Mouse (Mus musculus) thymus, postnatal 4 days (tissue): ENCODE measurements at regions not wholly inside any gene's neighbourhood (a gene's known extent, or its start where the extent isn't known, plus 50 kb on each side); places are given as distances from the start of the nearest gene placed in this dataset.

Experiments used
- DNase-seq: peaks from one replicate; pipeline ENCODE4 v3.0.0; 2021

- DNase-seq, result no peak
Observed at GRCm38 (mm10) chr11:117538732-117539131, 54.6 kb downstream of the Gm11733 start.

- DNase-seq, result no peak
Observed at GRCm38 (mm10) chr11:117540609-117541008, 56.4 kb downstream of the Gm11733 start.

GRCm38 (mm10) chr11:117541205-117541884 is 57.2 kb downstream of the Gm11733 start:
- no peak for DNase-seq

DNA sequence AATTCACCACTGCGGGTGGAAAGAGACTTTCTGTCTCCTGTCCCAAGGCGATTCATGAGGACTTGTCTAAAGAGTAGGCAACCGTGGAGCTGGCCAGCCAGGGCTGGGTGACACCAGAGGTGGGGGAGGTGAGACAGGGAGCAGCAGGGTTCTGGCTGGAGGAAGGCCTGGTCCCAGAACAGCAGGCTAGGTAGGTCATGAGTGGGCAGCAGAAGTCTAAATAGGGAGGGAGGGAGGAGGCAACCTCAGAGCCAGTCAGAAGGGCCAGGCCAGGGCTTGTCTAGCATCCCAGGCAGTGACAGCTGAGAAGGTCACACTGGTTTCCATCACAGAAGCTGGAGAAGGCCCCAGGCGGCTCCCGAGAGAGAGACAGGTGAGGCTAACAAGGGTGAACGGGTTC is 59.0 kb downstream of the Gm11733 start:
- DNase-seq, result no peak

GRCm38 (mm10) chr11:117544507-117544906 is 60.3 kb downstream of the Gm11733 start:
- no peak for DNase-seq

GRCm38 (mm10) chr11:117544926-117545325 is 60.8 kb downstream of the Gm11733 start:
- no peak for DNase-seq

DNA sequence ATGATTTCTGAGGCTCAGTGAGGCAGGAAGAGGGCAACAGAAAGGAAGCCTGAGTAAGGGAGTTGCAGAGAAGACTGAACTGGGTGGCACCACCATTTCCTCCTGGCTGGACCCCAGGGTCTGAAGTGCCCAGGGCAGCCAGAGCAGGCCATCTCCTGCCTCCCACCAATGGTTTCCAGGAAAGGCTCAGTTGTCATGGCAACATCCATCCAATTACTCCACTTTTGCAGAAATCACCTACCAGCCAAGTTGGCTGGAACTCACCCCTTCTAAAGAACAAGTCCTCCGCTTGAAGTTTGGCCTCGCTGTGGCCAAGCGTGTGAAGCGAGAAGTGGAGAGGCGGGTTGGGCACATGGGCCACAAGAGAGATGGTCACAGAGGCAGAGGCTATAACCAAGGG is 67.8 kb downstream of the Gm11733 start:
- DNase-seq, result no peak

DNA sequence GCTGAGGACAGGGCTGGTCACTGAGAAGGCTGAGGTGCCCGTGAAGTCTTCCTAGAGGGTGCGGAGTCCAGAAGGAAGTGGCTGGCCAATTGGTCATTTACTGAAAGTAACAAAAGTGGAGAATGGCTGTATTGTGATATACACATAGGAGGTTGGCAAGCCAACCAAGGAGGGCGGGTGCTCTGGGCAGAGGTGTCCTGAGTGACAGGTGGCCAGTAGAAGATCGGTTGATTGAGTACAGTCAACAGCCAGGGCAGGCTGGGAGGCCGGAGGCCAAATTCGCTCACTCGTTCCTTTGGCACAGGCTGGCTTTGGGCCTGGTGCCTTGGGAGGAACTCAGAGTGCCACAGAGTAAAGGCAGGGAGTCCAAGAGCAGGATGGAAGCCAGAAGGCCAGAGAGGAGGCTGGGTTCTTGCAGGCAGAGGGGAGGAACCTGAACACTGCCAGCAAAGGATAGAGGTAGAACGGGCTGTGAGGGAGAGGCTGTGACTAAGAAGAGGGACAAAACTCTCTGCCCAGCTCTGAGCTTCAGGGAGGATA is 68.3 kb downstream of the Gm11733 start:
- no peak for DNase-seq

- no peak for DNase-seq
Observed at GRCm38 (mm10) chr11:117554111-117554510, 69.9 kb downstream of the Gm11733 start.

DNA sequence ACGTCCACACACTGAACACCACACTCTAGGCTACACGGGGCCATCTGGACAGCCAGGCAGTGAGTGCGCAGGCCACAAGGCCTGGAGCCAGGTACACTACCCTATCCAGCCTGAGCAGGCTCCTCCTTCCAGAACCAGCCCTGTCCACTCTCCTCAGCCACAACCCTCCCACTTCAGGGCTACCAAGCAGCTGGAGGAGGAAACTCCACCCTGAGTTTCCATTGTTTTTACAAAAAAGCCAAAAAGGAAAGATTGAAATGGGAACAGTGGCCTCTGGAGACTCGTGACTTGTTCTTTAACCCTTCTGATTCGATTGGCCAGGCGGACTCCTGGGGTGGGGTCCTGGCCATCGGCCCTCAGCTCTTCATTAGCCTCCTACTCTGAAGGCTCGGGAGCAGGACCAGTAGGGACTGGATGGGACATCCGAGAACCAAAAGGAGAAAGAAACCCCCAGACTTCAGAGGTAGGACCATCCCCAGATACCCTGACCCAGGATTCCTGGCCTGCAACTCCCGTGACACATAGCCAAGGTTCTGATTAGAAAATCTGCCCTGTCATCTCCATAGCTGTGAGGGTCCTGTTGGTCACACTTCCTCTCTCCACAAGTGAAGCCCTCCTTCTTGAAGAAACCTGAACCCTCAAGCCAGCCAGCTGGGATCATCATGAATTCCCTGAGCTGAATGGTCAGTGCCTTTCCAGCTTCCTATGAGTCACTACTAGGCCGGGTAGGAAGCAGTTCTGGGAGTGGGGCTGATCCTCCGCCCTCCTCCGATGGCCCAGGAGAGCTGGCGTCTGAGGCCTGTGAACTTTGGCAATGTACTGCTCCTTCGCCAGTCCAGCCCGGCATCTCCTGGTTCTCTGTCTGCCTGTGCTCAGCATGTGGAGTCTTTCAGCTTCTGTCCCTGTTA is 73.6 kb downstream of the Gm11733 start:
- DNase-seq, result no peak

- no peak for DNase-seq
Observed at GRCm38 (mm10) chr11:117559839-117560238, 75.7 kb downstream of the Gm11733 start.

GRCm38 (mm10) chr11:117567961-117568605 is 83.9 kb downstream of the Gm11733 start:
- no peak for DNase-seq

GRCm38 (mm10) chr11:117568606-117568991 is 84.4 kb downstream of the Gm11733 start:
- DNase-seq, result no peak

- no peak for DNase-seq
Observed at GRCm38 (mm10) chr11:117569566-117570101, 84.5 kb upstream of the Tnrc6c start.

GRCm38 (mm10) chr11:117571858-117572257 is 82.2 kb upstream of the Tnrc6c start:
- no peak for DNase-seq

GRCm38 (mm10) chr11:117574721-117575120 is 79.4 kb upstream of the Tnrc6c start:
- no peak for DNase-seq

GRCm38 (mm10) chr11:117579121-117579520 is 75.0 kb upstream of the Tnrc6c start:
- no peak for DNase-seq

DNA sequence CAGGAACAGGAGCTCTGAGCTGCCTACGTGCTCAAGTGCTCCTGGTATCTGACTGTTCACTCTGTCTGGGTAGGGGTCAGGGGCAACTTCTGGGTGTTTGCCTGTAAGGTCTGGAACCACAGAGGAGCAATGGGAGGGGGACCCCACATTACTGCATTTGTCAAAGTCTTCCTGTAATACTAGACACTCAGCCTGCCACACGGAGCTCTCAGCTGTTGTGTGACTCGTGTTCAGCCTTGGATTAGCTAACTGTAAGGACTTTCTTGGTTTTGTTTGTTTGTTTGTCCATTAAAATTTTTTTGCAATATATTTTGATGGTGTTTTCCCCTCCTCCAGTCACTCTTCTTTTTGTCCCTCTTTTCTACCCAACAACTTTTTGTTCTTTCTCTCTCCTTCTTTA is 74.4 kb upstream of the Tnrc6c start:
- DNase-seq, result no peak

- no peak for DNase-seq
Observed at GRCm38 (mm10) chr11:117583478-117583877, 70.6 kb upstream of the Tnrc6c start.

GRCm38 (mm10) chr11:117585556-117585955 is 68.5 kb upstream of the Tnrc6c start:
- no peak for DNase-seq

GRCm38 (mm10) chr11:117586063-117586462 is 68.0 kb upstream of the Tnrc6c start:
- no peak for DNase-seq

GRCm38 (mm10) chr11:117586857-117587425 is 67.1 kb upstream of the Tnrc6c start:
- no peak for DNase-seq

GRCm38 (mm10) chr11:117589006-117589405 is 65.1 kb upstream of the Tnrc6c start:
- DNase-seq, result no peak
